Mouse (Mus musculus) liver, postnatal 0 days (tissue): ENCODE measurements around the gene Wfs1.

ENCODE experiments used
- CTCF ChIP-seq: sonication (generic); IDR thresholded peaks from 2 replicates; pipeline ENCODE4 v1.5.1; 2016; ENCODE audit warnings: antibody characterized with exemption, low read depth
- EP300 ChIP-seq: IDR thresholded peaks from 2 replicates; pipeline ENCODE4 v1.6.1; 2016; ENCODE audit warnings: antibody characterized with exemption, low read depth, mild to moderate bottlenecking

DNA sequence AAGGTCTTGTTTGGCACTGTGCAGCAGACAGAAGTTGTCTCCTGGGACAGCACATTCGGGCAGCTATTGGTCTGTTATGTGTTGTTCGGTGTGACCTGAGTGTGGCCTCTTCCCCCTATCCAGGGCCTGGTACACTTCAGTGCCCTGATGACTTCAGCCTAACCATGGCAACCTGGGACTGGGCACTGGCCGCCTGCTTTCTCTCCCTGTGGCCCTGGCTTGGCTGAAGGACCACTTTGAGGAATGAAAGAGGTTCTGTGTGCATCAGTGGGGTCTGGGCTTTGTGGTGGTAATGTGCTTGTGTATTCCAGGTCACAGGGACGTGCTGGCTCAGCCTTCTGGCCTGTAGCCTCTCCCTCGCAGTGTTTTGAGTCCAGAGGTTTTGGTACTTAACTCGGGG, 46.2 kb upstream of the Wfs1 start:
- TF ChIP-seq CTCF (no peak), EP300 (no peak)
